Mouse (Mus musculus): Measurements from ENCODE around the gene Glrx. TPM values are rescaled to one million over a fixed set of nuclear protein-coding genes. Genes with fewer than 3 reads are reported as not detected.

Glrx gene
- total RNA-seq (2023), result 249 and 304 TPM in 2 replicates

GRCm38 (mm10) chr13:75839719-75840481 is at the start of gene Glrx:
Glrx (plus strand) TSS chr13:75839868.

Other genes with a start within 250 kb of the Glrx start
- 27.2 and 29.8 TPM in 2 replicates for gene Ell2, start 133.1 kb upstream of the Glrx start, total RNA-seq (2023)
- 0.19 and 0.29 TPM in 2 replicates for gene Rhobtb3, start 104.1 kb downstream of the Glrx start, total RNA-seq (2023)
- not detected in 2 replicates for gene Spata9, start 127.3 kb downstream of the Glrx start, total RNA-seq (2023)
- 3.0 and 4.1 TPM in 2 replicates for gene Rfesd, start 178.9 kb downstream of the Glrx start, total RNA-seq (2023)
- not detected in 2 replicates for gene Gpr150, start 217.1 kb downstream of the Glrx start, total RNA-seq (2023)

Measured in neutrophil, adult 65 days (primary cell).